Mouse (Mus musculus): Measurements from ENCODE around the gene Ank2.
"Not testable (repeated sequence)": the region's sequence is repeated elsewhere in the genome, so short reads cannot be mapped to it uniquely, and the experiment has no call there.

The Ank2 gene

DNA sequence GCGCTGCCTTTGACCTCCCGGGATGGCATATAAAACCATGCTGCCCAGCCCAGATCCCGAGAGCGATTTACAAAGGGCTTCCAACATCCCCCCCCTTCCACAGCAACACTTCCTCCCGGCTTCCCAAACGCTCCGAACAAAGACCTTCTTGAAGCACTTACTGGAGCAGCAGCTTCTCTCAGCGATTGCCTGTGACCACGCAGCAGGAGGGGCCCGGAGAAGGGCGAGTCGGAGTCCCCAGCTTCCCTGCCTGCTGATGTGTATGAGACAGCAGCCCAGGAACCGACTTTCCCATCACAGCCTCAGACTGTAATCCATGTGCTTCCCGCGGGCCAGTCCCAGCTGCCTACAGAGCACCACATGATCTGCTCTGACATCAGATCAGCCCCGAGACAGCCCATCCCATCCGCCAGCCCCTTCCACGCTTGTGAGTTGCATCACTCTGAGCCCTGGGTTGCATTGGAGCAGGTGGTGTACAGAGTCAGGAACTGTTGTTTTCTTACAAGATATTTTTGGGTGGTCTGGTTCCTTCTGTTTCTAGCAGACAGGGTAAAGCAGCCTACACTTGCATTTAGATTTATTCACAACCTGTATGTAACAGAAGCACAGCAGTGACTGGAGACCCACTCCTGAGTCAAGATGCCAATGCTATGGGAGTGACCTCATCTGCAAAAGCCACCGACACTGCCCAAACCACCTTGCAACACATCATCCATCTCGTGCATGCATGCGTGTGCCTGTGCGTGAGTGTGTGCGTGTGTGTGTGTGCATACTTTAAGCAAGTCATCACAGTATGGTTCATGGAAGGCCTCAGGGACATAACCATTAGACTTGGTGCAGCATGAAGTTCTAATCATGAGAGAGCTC lies 90.2 kb downstream of the Ank2 start:
- no peak for DNase-seq

- DNase-seq = no peak
Observed at GRCm38 (mm10) chr3:127407868-127408574, 91.1 kb downstream of the Ank2 start.

- DNase-seq = no peak
Observed at GRCm38 (mm10) chr3:127406883-127407282, 92.3 kb downstream of the Ank2 start.

- no peak for DNase-seq
Observed at GRCm38 (mm10) chr3:127404371-127404770, 94.8 kb downstream of the Ank2 start.

DNA sequence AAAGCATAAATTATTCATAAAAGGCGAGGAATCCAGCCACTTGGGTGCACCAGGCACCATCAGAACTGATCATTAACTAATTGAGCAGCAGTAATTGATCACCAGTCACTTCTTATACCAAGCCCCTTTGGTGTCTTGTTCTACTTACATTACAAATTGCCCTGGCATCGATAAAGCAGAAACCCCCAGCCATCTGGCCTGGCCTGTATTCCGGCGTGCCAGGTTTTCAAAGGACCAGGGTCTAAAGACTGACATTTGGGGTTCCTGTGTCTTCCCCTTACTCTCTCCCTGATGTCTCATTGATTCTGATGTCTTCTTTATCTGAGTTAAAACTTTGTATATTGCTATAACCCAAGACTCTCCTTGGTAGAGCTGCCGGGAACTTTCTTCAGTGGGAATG lies 98.2 kb downstream of the Ank2 start:
- DNase-seq = no peak

GRCm38 (mm10) chr3:127400468-127400867 lies 98.7 kb downstream of the Ank2 start:
- DNase-seq = not testable (repeated sequence)

GRCm38 (mm10) chr3:127397774-127398173 lies 101.4 kb downstream of the Ank2 start:
- DNase-seq = no peak

DNA sequence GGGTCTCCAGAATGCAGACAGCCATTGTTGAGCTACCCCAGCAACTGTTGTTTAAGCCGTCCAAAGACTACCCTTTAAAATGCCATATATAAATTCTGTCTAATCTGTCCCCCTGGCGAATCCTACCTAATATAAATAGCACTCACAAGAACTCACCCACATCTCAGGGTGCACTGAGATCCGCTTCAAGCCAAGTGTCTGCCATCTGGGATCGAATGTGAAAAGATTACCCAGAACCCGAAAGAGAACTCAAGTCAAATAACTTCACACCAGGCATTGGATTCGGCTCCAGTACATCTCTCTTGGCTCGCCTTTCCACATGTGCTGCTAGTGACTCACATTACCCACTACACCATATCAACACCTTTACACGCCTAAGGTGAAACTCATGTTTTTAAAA lies 103.9 kb downstream of the Ank2 start:
- no peak for DNase-seq

DNA sequence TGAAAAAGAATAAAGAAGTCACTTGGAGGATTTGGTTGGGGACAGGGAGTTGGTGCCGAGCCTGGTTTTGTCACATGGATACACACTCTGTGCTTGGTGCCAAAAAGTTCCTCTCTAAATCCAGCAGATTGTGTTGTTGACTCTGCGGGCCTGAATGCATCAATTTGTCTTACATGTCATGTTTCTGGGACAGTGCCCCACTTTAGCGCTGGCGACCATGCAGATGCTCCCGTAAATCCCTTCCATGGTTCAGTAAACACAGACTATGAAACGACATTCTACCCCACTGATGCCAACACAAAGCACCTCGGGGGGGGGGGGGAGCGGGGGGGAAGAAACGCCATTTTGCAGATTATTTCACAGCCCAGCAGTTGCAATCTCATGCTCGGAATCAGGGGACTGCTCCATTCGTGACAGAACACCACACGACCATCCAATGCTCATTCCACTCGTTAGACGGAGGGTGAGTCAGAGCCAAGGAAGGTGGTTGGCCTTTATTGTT lies 112.1 kb downstream of the Ank2 start:
- DNase-seq = no peak

DNA sequence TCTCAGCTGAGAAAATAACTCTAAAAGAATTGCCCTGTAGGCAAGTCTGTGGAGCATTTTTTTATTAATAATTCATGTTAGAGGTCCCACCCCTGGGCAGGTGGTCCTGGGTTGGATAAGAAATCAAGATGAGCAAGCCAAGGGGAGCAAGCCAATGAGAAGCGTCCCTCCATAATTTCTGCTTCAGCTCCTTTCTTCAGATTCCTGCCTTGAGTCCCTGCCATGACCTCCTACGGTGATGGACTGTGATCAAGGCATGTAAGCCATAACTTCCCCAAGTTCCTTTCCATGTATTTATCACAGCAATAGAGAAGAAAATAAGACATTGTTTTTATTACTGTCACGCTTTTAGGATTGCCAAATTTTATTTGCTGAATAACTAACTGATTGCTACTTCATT lies 115.9 kb downstream of the Ank2 start:
- DNase-seq = no peak

DNA sequence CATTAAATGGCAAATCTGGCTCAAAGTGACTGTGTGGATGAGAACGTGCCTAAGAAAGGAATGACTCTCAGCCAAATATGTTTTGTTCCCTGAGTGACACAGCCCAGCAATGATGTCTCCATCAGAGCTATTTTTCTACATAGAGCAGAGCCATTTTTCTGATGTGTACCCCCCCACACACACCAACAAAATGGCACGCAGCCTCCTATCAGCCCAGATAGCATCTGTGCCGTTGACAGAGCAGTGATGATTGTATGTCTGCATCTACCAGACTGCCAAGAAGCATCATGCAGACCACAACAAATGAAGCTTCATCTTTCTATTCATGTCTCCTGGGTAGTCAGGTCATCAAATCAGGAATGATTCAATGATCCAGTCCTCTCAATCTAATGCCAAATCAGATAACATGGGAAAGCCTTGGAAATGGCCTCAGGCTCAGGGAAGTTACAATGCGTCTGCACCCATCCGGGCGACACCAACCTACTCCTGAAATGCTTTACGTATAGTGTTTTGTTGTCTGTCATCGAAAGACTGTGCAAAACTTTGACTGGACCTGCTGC lies 122.2 kb downstream of the Ank2 start:
- DNase-seq = no peak

- DNase-seq = no peak
Observed at GRCm38 (mm10) chr3:127375956-127376660, 123.0 kb downstream of the Ank2 start.

- DNase-seq = no peak
Observed at GRCm38 (mm10) chr3:127374190-127374710, 124.9 kb downstream of the Ank2 start.

DNA sequence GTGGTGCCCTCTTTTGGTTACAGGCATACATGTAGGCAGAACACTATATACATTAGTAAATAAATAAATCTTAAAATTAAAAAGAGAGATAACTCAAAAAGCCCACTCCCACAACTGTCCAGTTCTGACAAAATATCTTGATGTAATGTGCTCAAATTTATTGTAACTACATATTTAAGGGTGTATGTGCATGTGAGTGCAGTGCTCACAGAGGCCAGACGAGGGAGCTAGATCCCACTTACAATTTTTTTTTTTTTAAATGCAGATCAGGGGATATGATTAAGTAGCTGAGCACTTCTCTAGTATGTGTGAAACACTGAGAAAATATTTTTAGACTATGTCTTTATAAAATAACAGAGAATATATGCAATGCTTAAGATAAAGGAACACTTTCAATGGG lies 127.4 kb downstream of the Ank2 start:
- no peak for DNase-seq

GRCm38 (mm10) chr3:127369529-127369928 lies 129.6 kb downstream of the Ank2 start:
- no peak for DNase-seq

DNA sequence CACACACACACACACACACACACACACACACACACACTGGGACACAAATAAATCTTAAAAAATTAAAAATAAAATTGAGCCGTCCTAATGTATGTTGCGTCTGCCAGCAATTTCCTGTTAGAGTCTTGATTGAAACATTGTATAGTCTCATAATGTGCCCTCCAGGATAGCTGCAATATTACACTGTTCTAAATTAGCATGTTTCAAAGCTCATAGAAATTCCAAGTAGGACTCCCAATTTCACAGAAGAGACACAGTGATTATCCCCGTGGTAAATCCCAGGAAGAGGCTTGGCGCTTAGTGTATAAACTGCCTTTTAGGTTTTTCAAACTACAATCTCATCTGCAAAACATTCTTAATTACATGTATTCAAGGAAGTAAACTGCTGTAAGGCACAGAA lies 131.7 kb downstream of the Ank2 start:
- no peak for DNase-seq

DNA sequence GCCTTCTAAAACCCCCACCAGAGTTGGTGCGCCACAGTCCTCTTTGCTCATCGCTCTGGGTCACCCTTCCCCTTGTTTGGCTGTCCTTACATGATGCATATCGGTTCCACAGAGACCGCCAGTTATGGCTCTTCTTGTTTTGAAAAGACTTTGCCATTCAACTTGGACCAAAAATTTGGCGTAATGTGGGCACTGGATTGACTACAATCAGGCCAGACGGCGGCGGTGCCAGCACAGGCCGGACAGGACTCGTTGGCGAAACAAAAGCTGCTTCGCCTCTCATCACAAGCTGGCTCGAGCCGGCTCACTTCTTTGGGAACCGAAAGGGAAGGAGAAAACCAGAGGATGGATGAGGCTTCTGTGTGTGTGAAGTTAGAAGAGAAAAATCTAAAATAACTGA lies 135.6 kb downstream of the Ank2 start:
- DNase-seq = no peak

DNA sequence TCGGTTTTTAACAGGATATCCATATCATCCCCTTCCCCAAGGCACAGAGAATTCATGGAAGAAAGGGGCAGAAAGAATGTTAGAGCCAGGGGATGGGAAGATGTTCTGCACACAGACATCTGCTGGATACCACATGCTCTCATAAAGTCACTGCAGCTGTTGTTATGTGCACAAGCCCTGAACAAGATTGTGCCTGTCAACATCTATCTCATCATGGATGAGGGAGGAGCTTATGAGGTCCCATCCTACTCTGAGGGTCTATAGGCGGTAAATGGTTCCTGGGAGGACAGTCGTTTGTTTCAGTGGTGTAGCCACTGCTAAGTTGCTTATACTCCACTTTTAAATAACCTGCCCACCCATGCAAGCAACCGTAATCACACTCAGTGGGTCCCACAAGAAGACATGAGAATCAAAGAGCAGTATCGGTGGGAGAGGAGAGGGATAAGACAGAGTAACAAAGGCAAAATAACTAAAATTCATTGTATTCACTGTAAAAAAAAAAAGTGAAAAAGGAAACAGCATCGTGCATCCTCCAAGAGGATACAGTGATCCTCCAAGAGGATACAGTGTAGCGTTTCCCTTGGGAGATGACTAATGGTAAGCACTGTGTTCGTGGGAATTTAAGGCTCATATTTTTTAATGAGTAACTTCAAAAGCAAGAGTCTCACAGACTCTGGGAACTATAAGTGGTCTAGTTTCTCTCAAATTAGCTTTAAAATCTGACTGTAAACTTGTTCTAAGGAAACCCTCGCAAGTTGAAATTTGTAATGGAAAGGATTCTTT lies 136.3 kb downstream of the Ank2 start:
- no peak for DNase-seq

DNA sequence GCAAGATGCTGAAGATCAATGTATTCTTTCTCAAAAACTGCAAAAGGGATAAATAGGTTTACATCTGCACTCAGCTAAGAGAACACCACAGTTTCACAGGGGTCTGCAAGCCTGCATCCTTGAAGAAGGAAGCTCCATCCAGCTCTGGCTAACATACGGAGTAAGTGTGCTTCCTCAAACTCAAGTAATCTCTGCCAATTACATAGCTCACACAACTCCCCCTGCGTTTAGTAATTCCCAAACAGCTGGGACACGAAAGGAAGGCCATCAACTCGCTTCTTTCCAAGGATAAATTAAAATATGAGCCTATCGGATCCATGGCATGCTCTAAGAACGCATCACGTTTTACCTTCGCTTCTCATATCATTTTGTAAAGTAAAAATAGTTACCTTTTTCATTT lies 137.3 kb downstream of the Ank2 start:
- no peak for DNase-seq

GRCm38 (mm10) chr3:127361384-127361783 lies 137.8 kb downstream of the Ank2 start:
- DNase-seq = no peak

GRCm38 (mm10) chr3:127355252-127355651 lies 143.9 kb downstream of the Ank2 start:
- DNase-seq = no peak

Data from B cell, adult 2 months (primary cell).